Mouse (Mus musculus) megakaryocyte, adult 5-6 weeks (primary cell): ENCODE data around the gene Itpr2. TPM values are rescaled to one million over a fixed set of nuclear protein-coding genes. Genes with fewer than 3 reads are reported as not detected.

Source experiments
- ATAC-seq: 2 replicates; pipeline ENCODE4 v1.8.0; 2016; ENCODE audit warnings: mild to moderate bottlenecking, inconsistent platforms; ENCODE audit not compliant: poor library complexity, severe bottlenecking
- total RNA-seq, 2 experiments: library from RNA; stranded (forward) in 1 of 2; stranded (reverse) in 1 of 2; fragments of 153-499, 151-499 nt in 1 of 2; fragments of 221-1000, 200-1000 nt in 1 of 2; gene quantifications; 2 replicates each; pipeline versions ENCODE4 v1.2.3 to v1.2.4; 2015 to 2017

The Itpr2 gene
- total RNA-seq, 2 experiments from 2014 or later = 17.3 to 22.8 TPM

GRCm38 (mm10) chr6:146281176-146281899, 220.7 kb downstream of the Itpr2 start:
- peak; percentile 70 for ATAC-seq

DNA sequence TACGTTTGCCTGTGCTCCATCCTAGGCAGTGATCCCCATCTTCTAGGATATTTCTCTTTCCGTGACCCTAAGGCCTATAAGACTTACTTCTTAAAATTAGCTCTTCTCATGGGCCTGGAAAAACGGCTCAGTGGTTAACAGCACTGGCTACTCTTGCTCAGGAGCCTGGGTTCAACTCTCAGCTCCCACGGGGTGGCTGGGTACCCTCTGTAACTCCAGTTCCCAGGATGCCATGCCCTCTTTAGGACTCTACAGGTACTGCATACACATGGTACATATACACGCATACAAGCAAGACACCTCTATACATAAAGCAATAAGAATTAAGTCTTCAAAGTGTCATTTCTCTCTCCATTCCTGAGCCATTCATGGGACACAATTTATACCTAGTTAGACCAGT, 228.8 kb downstream of the Itpr2 start:
- ATAC-seq = no peak

GRCm38 (mm10) chr6:146272253-146273036, 229.6 kb downstream of the Itpr2 start:
- peak; percentile 75 for ATAC-seq

- ATAC-seq = peak; percentile 90
Observed at GRCm38 (mm10) chr6:146270776-146271533, 231.1 kb downstream of the Itpr2 start.

DNA sequence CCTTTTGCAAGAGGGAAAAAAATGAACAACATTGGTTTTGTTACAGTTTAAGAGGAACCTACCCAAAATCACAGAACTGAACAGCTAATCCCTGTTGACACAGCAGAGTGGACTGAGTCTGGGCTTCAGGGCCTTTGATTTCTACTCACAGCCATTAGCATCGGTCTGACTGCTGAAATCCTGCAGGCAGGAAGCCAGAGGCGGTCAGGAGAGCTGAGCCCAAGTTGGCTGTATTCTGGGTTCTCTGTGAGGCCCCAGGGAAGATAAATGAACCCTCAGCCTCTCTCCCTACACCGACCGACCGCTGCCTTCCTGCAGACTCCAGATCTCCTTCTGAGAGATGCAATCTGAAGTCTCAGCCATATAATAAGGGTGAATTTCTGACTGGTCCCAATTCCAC, 231.9 kb downstream of the Itpr2 start:
- no peak for ATAC-seq

DNA sequence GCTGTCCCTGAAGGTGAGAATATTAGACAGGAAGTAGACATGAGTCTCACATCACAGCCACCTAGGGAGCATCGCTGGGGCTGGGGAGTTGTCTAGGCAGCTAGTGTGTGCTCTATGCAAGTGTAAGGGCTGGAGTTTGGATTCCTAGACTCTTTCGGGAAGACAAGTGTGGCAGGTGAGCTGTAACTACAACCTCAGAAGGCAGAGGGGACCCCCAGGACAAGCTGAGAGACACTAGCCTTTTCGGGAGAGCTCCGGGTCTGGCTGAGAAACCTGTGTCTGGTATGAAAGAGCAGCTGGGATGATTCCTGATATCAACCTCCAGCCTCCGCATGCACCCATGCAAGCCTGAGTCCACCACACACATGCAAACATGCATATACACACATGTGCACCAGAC, 232.7 kb downstream of the Itpr2 start:
- no peak for ATAC-seq

DNA sequence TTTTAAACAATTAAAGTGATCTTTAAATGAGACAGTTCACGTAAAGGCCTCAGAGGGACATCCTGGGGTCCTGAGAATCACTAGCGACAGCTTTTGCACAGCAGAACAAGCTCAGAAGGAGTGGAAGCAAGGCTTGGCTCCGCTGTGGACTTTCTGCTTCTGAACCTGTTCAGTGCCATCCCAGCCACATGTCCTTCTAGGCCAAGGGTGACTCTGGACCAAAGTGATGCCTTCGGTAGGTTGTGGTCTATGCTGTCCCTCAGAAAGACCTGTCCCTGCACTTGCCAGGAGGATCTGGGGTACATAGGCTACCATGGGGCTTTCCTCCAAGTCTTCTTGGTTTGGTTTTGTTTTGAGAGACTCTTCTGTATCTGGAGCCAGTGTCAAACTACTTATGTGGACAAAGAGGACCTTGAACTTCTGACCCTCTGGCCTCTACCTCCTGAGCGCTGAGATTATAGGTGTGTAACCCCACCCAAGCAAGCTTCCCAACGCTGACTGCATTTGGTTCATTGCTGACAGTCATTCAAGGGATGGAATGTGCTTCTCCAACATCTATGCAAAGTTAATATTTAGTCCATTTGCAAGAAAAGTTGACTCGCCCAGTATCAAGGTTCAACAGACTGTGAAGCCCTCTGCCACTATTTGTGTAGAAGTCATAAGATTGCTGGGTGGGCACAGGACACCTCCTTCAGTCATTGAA, 241.2 kb downstream of the Itpr2 start:
- ATAC-seq = no peak

DNA sequence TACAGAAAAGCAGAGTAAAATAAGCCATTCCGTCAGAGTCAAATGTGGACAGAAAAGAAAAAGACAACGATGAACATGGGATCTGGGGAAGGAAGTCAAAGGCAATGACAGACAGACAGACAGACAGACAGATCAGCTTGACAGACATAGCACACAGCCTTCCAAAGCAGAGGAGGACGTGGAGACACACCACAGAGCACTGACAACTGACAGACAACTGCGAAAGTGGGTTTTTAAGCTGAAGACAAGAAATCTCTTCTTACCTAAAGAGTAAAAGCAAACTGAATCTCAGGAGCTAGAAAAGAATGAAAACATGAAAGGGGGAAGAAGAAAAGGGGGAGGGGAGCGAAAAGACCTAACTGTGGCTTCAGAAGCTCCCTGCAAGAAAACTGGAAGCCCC, 243.3 kb downstream of the Itpr2 start:
- ATAC-seq = no peak

DNA sequence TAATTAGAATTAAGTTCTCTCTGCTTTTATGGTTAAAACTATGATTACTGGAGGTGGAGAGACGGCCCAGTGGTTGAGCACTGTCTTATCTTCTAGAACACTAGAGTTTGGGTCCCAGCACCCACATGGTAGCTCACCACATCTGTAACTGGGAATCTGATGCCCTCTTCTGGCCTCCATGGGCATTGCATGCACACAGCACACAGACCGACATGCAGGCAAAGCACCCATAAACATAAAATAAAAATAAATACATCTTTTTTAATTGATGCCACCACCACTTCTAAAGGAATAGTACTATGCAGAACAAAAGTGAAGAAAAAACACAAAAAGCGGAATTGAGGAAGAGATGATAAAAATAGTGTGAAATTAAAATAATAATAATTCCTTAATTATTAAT, 243.8 kb downstream of the Itpr2 start:
- ATAC-seq = no peak

DNA sequence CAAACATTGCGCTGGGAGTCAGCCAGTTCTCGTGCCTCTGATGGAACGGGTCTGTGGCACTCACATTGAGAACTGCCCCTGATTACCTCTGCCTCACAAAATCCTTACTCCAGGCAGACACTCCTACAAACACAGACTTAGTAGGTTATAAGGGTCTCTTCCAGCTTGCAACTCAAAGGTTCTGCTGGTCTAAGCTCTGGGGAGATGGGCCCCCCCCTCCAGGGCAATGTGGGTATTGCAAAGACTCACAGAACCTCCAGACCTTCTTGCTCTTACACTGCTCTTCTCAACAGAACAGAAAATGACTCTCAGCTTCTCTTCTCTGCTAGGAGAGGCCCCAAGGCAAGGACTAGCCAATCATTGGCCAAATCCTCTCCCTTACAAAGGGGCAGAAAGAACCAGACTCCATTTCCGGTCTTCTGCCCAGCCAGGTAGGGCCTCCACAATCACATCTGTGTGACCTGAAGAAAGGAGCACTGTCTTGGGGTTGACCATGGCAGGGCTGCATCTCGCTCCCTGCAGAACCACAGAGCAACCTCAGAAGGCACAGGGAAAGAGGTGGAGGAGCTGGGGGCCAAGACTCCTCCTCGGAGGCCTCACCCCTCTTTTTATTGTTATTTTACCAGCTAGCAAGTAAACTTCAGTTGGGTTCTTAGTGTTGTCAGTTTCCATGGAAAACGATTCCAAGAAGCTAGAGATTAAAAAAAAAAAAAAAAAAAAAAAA, 244.9 kb downstream of the Itpr2 start:
- peak; percentile 69 for ATAC-seq

- peak; percentile 22; the same call in 1 of the 2 replicates for ATAC-seq
Observed at GRCm38 (mm10) chr6:146256401-146256800, 245.6 kb downstream of the Itpr2 start.

DNA sequence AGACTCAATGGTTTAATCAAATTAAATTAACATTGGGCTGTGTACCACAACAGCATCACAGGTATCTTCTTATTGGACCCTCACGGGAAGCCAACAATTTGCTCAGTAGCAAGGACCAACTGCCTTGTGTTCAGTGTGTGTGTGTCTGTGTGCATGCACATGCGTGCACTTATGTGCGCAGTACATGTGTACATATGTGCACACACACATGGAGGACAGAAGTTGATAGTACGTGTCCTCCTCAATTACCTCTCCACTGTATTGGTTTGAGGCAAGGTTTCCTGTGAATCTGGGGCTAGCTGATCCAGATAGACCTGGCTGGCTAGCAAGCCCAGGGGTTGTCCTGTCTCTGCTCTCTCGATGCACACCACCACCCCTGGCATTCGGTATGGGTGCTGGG, 246.4 kb downstream of the Itpr2 start:
- no peak for ATAC-seq

DNA sequence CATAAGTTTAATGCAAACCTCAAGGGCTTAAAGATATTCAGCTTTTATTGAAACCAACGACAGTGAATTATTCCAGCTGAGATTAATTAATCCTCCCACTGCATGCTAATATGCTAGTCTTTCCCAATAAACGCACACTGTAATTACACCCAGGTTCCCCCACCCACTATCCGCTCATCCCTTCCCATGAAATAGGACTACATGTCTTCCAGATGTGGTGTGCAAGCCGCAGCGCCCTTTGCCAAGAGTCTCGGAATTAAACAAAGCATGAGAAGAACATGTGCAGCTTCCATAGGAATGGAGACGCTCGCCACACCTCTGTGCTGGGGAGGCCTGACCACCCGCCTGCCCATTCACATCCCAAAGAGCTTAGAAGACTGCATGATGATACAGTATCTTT, 247.1 kb downstream of the Itpr2 start:
- no peak for ATAC-seq

- ATAC-seq = no peak
Observed at GRCm38 (mm10) chr6:146254216-146254820, 247.7 kb downstream of the Itpr2 start.

- no peak for ATAC-seq
Observed at GRCm38 (mm10) chr6:146249096-146249495, 252.9 kb downstream of the Itpr2 start.

DNA sequence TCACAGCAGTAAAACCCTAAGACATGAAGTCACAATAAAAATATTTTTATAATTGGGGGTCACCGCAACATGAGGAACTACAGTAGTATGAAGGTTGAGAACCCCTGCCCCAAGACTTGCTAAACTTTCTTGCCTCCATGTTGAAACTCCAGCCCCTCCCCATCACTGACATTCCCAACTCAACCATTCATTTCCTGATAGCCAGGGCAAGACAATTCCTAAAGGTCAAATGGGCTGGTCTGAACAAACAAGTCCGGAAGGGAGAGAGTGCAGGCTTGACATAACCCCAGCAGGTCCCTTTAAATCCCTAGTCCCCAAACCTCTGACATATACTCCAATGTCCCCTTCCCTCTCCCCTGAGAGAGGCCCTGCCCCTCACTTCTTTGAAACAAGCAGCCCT, 253.7 kb downstream of the Itpr2 start:
- ATAC-seq = no peak

- no peak for ATAC-seq
Observed at GRCm38 (mm10) chr6:146247906-146248305, 254.1 kb downstream of the Itpr2 start.

DNA sequence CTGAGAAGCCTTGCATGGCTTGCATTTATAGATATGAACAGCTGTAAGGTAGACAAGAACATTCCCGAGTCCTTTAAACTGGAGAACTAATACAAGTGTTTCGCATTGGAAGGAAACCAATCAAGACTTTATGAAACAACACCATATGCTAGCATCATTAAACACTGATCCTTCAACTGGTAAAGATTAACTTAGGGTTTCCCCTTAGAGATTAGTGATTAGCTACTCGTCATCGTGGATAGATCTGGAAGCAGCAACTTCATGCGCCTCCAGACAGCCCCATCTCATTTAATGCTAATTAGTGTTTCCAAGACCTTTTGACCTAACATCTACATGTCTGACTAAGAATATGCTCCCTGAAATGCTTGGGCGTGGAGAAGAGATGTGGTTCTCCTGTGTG, 255.7 kb downstream of the Itpr2 start:
- no peak for ATAC-seq

DNA sequence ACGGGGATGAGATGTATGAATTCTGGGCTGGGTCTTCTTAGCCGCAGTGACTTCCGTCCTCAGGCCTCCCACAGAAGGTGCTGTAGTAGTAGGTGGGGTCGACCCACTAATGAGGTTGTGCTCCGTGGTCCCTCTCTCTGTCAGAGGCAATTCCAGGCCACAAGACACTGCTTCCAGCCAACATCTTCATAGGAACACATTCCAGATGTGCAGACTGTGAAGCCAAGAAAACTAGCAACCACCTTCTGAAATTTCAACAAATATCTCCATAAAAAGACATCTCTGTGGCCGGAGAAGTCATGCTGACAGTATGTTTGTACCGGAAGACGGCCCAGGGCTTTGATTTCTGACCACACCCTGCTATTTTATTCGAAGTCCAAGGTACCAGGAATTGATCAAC, 256.1 kb downstream of the Itpr2 start:
- ATAC-seq = no peak

DNA sequence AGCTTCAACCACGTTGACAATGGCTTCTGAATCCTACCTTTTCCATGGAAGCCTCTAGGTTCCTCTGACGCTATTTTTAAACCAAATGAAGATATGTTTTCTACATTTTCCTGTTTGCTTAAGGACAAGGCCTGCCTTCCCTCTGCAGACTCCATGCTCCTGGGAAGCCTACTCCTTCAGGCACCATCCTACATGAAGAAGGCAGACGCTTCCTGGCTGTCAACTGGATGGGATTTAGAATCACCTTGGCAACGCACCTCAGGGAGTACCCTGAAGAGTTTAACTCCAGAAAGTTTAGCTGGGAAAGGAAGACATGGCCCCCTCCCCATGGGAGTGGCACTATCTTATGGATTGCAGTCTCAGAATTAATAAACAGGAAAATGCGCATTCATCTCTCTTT, 259.0 kb downstream of the Itpr2 start:
- no peak for ATAC-seq
